Mouse (Mus musculus) left cerebral cortex, postnatal 10 days (tissue): Measurements from ENCODE around the gene Entpd1. TPM values are rescaled to one million over a fixed set of nuclear protein-coding genes. Genes with fewer than 3 reads are reported as not detected.
"Not testable (repeated sequence)": the region's sequence is repeated elsewhere in the genome, so short reads cannot be mapped to it uniquely, and the experiment has no call there.

Experiments used
- DNase-seq, 2 experiments: peaks; one replicate each; pipeline ENCODE4 v3.0.0; 2021 to 2022; ENCODE audit warnings: low spot score in 2 of 2, mixed read lengths in 1 of 2; ENCODE audit errors: extremely low spot score in 1 of 2
- intact Hi-C: fragments of 180-260 bp; cut with DNase I; formaldehyde crosslinking; loops from one replicate; pipeline ENCODE4 v1.15.1; 2025
- total RNA-seq, 2 experiments: library from RNA; stranded (reverse); gene quantifications; 2 replicates each; pipeline ENCODE4 v1.2.3; 2021

The Entpd1 gene
- 10 to 100 TPM; 18.7 to 20.2 TPM for total RNA-seq

DNA sequence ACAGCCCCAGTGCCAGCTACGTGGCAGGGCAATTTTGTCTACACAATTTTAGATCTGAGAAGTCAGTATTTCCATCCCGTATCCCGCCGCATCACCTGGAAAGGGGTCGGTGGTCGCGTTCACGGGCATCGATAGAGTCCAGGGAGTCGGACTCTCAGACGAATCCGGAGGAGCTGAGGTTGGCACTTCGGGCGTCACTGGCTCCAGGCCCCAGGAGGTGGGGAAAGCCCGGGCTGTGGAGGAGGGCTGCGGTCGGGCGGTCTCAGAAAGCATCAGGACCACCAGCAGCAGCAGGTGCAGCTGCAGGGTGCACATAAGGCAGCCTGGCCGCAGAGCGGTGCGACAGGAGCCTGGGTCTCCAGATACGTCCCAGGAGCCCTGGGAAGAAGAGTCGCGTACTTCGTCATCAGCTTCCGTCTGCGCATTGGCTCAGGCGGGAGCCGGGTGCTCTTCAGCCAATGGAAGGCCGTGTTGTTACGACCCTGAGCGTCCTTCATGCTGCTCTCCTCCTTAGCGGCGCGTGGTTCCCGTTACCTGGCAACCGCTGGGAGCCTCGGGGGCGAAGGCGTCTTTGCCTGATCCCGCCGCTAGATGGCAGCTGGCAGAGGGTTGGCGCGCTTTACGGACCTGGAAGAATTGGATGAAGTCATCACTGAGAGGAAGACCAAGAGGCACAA lies at the start of gene Entpd1, which contains the start of gene Tctn3:
Gene Entpd1, plus strand, starts transcription at position 537 of the 677 bp plus-strand sequence.
Gene Tctn3, minus strand, starts transcription at position 404 of the 677 bp plus-strand sequence.
- DNase-seq = peak; percentile 95 to 97
- intact Hi-C loops = loop anchor here (5.0 to 10.0 kb wide), 2 partner anchors 110 to 403 kb away; no protein-coding TSS in a partner anchor

DNA sequence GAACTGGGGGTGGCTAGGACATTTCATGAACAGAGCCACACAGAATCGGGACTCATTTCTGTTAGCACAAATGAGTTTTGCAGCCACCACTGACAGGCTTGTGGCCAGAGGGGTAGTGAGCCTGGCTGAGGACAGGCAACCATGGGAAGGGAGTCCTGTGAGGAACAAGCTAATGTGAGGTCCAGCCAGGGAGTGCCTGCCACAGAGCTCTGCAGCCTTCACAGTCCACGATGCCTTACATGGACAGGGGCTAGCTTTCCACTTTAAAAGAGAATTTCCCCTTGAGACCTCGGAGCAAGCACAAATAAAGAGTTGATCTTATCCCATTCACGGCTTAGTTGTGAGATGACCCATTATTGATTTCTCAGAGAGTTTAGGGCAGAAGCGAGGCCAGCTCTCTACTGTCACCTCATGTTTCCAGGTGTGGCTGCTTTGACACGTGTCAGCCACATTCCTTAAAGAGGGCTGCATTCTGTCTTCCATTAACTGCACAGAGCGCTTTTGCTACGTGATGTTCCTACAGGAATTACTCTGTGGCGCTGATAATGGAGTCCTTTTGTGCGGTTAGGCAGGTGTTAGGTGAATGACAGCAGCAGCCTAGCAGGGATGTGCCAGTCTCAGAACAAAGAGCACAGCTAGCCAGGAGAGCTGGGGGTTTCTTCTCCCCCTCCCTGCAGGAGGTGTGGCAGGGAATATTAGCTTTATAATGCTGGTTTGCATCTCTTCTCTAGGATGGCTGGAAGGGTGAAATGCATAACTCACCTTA lies 48.1 kb upstream of the Entpd1 start:
- intact Hi-C loops = no loop called here
- no peak for DNase-seq

DNA sequence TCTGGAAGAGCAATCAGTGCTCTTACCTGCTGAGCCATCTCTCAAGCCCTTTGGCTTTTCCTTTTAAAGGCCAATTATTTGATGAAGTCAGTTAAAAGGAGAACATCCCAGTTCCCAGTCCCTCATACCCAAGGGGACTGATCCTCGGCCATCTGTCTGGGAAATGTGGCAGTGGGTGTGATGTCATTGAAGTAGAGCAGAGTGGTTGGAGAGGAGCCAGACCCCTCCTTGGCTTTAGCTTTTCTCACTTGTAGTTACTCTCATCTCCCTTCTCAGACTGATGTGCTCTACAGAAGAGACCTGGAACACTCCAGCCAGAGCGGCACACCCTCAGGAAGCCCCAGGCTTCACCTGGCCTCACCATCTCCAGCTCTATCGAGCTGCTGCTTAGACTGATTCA lies 44.5 kb upstream of the Entpd1 start:
- intact Hi-C loops = no loop called here
- DNase-seq = no peak

DNA sequence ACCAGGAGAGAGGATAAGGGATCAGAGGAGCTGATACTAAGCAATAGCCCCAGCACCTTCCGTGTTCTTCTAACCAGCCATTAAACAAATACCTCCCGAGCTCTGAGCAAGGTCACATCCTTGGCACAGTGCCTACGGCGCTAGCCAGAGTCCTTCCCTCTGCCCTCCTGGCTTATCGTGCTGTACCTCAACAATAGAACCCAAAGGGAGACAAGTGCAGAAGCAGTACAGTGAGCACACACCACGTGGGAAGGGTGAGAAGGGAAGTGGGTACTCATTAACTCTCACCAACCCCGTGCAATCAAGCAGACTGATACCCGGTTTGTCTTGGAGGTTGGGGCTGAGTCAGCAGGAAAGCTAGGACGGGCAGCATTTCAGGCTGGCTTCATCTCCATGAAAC lies 41.4 kb upstream of the Entpd1 start:
- no peak for DNase-seq
- intact Hi-C loops = no loop called here

DNA sequence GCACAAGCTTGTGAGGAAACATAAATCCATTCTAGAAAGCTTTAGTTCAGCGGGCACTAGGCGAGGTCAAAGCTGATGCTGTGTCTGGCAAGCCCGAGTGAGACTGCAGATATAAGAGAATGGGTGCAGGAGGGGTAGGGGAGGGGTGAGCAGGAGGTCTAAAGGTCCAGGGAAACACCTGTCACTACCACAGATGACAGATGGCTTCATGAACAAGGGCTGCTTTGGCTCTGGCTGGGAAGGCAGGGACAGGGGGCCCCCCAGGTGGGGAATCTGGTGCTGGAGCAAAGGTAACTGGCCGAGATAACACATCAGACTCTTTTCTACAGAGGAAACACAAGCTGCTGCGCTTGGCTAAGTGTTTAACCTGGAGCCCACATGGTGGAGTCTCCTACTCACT lies 36.7 kb upstream of the Entpd1 start:
- no peak for DNase-seq
- intact Hi-C loops = no loop called here

DNA sequence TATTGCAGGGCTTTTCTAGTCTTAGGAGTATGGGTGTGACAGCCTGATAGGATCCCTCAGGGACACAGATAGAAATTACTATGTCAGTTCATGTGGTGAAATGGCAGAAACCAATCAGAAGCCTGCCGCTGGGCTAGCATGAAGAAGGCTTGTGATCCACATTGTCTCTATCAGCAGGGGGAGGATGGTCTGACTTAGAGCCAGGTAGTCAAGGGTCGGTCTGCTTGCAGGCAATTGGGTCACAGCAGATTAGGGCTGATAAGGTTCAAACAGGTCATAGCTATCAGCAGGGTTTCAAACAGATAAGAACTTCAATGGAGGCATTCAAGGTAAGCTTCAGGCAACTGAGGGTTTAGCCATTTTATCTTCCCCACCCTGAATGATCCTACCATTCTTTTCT lies 31.3 kb upstream of the Entpd1 start:
- no peak for DNase-seq
- intact Hi-C loops = no loop called here

DNA sequence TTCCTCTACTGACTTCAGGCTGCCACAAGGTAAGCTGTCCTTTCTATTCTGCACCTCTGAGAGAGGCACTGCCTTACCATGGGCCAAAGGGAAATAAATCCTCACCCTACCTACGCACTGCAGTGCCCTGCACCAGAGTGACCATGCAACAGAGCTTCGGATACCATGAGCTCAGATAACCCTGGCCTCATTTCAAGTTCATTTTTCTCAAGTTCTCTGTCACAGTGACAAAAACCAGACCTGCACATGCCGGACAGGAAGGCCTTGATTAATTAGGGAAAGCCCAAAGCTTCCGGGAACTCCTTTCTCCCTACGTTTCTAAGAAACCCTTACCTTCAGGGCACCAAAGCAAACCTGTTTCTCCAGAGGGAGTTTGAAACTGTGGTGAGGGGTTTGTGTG lies 30.5 kb upstream of the Entpd1 start:
- DNase-seq = no peak
- intact Hi-C loops = no loop called here

DNA sequence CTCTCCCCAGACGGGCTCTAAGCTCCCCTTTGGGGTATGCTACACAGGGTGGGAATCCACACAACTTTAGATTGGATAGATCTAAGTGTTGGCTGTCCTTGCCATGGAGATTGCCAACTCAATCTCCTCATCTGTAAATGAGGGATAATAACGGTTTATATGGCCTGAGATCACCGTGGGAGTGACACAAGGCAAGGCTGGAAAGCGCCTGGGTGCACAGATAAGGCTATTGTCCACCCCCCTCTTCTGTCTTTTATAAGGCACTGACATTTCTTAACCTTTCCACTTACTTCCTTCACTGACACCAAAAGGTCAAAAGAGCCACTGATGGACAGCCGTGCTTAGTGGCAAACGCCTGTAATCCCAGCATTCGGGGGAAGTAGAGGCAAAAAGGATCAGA lies 25.3 kb upstream of the Entpd1 start:
- intact Hi-C loops = no loop called here
- no peak for DNase-seq

DNA sequence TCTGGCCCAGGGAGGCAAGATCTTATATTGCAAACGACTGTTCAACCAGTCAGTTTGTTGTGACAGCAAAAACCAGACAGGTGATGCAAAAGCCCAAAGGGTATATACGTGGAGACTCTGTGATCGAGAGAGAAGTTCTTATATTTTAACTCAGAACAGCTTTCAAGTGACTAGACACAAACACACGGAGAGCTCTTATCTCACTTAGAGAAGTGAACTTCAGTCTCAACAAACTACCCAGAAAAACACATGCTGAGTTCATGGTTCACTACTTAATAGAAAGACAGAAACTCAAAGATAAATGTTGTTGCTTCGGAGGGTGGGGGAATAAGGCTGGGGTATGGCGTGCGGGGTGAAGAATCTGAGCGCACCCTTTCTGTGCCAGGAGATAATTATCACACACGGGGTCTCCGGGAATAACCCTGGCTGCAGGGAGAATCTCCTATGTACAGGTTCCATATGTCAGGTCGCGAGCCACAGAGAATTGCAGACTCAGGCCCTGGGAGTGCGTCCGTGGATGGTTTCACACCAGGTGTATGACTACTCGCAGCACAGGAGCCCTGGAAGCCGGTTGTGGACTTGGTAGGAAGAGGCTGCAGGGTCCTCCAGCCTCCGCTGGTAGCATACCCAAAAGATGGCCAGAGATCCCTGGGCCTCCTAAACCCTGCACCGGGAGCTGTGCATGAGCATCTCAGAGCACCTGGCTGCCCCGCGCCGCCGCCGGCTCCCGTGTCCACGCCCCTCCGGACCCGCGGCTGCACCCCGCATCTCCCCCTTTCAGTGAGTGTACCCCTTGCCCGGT lies 24.5 kb upstream of the Entpd1 start:
- no peak for DNase-seq
- intact Hi-C loops = no loop called here

DNA sequence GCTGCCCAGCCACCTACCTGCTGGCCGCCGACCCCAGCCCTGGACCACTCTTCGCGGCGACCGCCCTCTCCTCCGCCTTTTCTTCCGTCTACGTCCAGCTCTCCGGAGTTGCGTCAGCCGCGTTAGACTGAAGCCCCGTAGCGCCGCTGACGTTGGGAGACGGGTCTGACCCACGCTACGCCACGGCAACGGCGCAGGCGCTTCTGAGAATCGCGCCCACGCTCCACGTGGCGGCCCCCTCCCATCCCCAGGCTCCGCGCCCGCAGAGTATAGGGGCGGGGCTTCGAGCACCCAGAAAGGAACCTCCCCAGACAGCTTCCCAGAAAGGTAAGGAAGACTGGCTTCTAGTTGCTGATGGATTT lies 23.9 kb upstream of the Entpd1 start, which contains the start of gene Aldh18a1:
Gene Aldh18a1, minus strand, starts transcription at position 171 of the 362 bp plus-strand sequence.
- peak; percentile 92 to 94 for DNase-seq
- intact Hi-C loops = no loop called here

DNA sequence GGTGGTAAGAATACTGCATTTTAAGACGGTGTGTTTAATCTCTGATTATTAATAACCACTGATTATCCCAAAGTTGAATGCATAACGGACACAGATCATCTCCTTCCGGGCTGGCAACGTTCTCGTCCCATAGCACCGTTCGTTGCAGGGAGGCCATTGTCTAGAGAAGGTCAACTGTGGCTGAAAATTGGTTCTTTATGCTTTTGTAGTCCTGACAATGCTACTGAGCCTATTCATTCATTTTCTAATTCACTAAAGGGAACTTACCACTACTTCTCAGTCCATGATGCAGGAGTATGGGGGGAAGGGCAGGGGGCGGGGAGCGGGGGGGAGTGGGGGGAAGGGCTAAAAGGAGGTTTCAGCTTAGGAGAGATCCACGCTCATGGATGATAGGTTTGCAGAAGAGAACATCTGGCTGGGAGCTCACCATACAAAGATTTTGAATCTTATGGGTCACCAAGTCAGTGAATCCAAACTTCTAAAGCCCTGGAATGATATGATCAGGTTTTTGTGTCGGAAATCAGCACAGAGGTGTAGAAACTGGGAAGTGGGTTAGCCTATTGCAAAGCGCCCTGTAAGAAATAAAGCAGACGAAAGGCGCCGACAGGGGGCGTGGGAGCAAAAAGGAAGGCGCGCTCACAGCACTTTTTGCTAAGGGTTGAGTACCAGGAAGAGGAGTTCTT lies 23.2 kb upstream of the Entpd1 start:
- intact Hi-C loops = no loop called here

DNA sequence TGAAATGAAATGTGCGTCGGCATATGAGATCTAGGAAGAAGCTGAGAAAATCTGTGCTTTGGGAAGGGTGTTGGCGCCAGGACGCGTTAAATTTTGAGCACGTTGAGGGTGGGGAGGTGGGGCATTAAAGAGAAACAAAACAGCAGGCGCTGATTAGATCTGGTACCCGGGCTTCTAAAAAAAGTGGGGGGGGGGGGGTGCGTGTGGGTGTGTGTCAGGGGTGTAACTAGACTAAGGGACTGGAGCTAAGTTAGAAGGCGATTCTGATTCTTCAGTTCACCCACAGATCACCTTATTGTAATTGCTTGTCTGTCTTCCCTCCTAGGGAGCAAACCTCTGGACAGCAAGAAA lies 22.7 kb upstream of the Entpd1 start:
- intact Hi-C loops = no loop called here
- no peak for DNase-seq

More for the DNA sequence above, 23.2 kb upstream of the Entpd1 start:
- DNase-seq = peak; percentile 84 to 91

DNA sequence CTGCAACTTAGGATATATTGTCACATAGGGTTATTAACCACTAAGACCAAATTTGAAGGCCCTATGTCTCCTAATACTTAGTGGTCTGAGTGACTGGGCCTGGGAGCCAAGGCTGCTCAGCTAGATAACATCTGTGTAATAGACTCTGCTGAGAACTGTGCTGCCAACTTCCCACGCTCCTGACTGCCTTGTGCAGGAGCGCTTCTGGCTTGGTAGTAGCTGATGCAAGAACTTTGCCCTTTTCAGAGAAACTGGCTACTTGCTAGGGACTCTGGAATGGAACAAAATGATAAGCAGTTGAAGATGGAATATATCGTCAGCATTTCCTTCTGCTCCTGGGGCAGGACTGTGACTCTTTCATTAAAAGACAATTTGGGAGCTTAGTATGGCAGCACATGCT lies 16.9 kb upstream of the Entpd1 start:
- DNase-seq = no peak
- intact Hi-C loops = no loop called here

DNA sequence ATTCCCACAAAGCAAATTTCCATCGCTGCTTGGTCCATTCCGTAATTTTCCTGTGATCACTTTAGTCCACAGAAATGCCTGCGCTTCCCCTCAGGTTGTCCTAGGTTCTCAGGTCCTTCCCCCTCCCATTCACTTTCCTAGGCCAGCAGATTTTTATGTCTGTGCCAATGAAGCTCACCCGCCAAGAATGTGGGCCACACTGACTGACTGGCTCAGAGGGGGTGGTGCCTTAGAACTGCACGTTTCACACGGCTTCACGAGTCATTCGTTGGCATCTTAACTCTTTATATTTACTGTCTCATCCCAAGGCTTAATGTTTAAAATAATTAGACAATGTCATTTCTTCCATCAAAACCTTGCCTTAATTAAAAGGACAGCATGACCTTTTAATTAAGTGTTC lies 16.3 kb upstream of the Entpd1 start:
- intact Hi-C loops = no loop called here
- no peak for DNase-seq

DNA sequence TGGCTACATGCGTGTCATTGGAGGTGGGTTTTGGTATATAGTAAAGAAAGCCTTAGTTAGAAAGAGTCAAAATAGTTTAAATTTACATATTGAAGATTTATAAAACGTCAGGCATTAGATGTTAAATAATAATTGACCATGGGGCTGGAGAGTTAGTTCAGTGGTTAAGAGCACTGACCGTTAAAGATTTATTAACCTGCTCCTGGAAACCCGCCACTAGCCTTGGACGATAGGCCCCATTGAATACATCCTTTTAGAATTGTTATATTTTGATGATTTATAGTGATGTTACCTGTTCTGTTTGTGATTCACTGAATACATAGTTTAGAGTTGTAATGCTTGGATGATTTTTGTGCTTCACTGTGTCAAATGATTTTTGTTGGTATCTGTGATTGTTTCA lies 11.3 kb upstream of the Entpd1 start:
- intact Hi-C loops, DNase-seq: not testable (repeated sequence)

DNA sequence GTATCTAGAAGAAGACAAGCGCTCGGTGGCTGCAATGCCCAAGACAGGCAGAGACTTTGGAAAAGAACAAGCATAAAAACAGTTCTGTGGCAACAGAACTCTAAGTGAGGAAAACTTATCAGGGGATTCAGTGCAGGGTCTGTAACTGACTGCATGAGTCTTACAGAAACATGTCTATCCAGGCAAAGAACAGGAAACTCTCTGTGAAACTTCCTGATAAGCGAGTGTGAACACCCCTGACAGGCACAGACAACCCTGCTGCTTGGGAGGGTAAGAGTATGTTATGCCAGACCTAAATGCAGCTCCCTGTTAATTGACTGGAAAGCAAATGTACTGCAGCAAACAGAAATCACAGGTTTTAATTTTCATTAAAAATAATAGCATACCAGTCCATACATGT lies 10.3 kb upstream of the Entpd1 start:
- intact Hi-C loops = no loop called here
- DNase-seq = no peak

DNA sequence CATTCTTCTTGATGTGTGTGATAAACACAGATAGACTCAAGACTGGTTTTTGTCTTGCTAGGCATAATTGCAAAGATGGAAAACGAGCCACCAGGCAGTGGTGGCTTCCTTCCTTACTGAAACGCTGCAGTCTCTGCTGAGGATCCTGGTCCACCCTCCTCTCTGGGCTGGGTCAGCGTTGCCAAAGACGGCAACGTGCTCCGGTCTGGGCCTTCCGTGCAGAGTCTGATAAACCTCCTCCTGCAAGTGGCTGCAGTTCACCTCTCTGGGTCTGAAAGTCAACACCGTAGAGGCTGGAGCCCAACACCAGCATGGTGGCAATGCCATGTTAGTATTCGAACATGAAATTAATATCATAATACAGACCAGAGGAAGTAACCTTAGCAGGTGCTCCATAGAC lies 7.0 kb upstream of the Entpd1 start:
- intact Hi-C loops = loop anchor here (5.0 kb wide), 1 partner anchor 227 kb away; the partner anchor contains the start of gene Ccnj
- no peak for DNase-seq

DNA sequence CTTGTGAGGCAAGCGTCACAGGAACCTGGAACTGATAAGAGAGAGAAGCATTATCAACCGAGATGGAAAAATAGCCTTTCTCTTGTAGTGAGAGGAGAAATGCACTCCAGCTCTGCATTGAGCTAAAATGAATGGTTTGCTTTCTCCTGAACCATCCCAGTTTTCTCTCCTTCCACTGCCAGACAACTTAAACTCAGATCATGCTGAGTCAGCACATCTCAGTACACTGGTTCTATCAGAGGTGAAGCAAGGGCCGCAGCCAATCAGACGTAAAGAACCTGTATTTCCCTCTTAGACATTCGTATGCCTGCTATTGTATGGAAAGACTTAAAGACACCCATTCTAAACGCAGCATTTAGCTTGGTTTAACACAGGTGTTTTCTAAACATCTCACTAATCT lies 4.5 kb upstream of the Entpd1 start:
- DNase-seq = no peak
- intact Hi-C loops = loop anchor here (5.0 kb wide), 1 partner anchor 225 kb away; the partner anchor contains the start of gene Ccnj

DNA sequence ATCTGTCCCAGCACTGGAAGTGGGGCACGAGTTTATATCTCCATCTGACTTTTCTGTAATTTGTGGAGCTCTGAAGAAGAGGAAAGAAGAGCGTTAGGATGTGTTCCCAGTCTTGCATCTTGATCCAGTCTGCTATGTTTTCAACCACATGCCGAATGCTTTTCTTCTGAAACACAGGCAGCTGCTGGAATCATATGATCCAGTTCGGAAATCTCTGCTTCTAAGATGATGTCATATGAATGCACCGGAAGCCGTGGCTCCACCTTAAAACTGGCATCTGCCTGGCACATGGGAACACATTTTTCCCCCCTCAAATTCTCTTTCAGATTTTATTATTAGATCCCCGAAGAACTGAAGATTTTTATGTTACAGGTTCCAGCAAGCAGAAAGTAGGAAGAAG lies 2.6 kb downstream of the Entpd1 start:
- no peak for DNase-seq
- intact Hi-C loops = loop anchor here (5.0 to 10.0 kb wide), 2 partner anchors 107 to 400 kb away; no protein-coding TSS in a partner anchor
